8 mouse cellular contexts compared by ENCODE assay signal in the genomic region with DNA sequence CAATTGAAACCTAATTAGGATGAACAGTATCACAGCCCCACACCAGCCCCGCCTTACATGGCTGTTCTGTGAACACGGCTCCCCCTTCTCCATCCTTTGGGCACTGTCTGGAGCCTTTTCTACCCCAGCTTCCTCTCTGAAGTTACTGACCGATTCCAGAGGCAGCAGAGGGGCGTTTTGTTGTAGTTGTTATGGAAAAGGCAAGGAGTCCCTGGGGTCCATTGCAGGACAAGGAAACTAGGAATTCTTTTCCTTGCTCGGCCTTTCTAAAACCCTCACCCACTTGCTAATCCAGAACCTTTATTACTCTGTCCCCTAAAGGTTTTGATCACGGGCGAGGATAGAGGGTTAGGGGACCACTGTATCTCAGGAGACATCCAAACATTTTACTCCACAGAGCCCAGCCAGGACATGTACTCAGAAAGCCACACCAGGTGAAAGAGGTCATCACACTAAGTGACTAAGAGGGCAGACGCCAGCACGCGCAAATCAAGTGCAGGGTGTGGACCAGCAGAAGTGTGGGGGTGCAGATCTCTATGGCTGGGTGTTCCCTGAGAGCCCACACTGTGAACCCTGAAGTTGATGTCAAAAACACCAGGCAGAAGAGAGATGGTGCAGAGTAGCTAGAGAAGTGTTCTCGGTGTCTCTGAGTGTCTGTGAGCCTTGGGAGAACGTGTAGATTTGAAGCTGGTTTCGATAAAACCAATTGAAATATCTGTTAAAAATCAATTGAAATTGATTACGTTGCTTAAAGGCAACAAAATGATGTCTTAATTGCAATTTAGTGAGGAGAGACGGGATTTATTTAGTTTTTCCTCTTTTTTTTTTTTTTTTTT. TPM values are rescaled to one million over a fixed set of nuclear protein-coding genes. Genes with fewer than 3 reads are reported as not detected.
DNase-seq lines count a peak whose midpoint lies in the region; ATAC-seq lines count a peak whose summit lies in the region.

No protein-coding gene starts in this region.

- no peak for DNase-seq in kidney, adult 8-10 months
- DNase-seq in gastrocnemius, postnatal 25 days = peak; percentile 13
- DNase-seq in limb, embryonic 11.5 days (ENCODE audit: low spot score) = peak; percentile 44

- H3K4me1 ChIP-seq in kidney, embryonic 15.5 days = peaks cover 19% of the 10 kb centered on the region
- H3K4me1 ChIP-seq in brown adipose tissue, adult 24 weeks (ENCODE audit: control insufficient read depth, insufficient read depth, insufficient read length, low read length) = 0 out of 2 replicates have a peak, but pooled peaks cover 3% of the 10 kb centered on the region
- H3K4me1 ChIP-seq in limb, embryonic 11.5 days (ENCODE audit: control insufficient read depth, insufficient read depth, low read length) = no peaks in the 10 kb centered on the region
- H3K4me1 ChIP-seq in midbrain, embryonic 12.5 days = peaks cover 12% of the 10 kb centered on the region

- H3K36me3 ChIP-seq in kidney, embryonic 15.5 days = no peaks in the 10 kb centered on the region
- H3K36me3 ChIP-seq in limb, embryonic 11.5 days (ENCODE audit: control insufficient read depth, insufficient read depth, low read length) = no peaks in the 10 kb centered on the region
- no peaks in the 10 kb centered on the region for H3K36me3 ChIP-seq in midbrain, embryonic 12.5 days

- peak overlapping the region; percentile 37; the same call in 1 of the 2 replicates for H3K27ac ChIP-seq in kidney, embryonic 15.5 days
- no peak overlapping the region for H3K27ac ChIP-seq in brown adipose tissue, adult 24 weeks (replicated peaks; ENCODE audit: low read depth, low read length)
- H3K27ac ChIP-seq in limb, embryonic 11.5 days (replicated peaks; ENCODE audit: low read depth, low read length) = no peak overlapping the region
- no peak overlapping the region for H3K27ac ChIP-seq in midbrain, embryonic 12.5 days (replicated peaks)

- H3K9me3 ChIP-seq in kidney, embryonic 15.5 days (replicated peaks) = no peaks in the 10 kb centered on the region
- no peaks in the 10 kb centered on the region for H3K9me3 ChIP-seq in limb, embryonic 11.5 days (ENCODE audit: control insufficient read depth, low read length)
- H3K9me3 ChIP-seq in midbrain, embryonic 12.5 days = no peaks in the 10 kb centered on the region

- WGBS in kidney, embryonic 15.5 days = 15% methylated on average over 15 of the region's 15 CpGs
- WGBS in limb, embryonic 11.5 days = 13% methylated on average over 15 of the region's 15 CpGs
- WGBS in midbrain, embryonic 12.5 days = 12% methylated on average over 15 of the region's 15 CpGs

- H3K4me3 ChIP-seq in kidney, embryonic 15.5 days (replicated peaks) = peak overlapping the region; percentile 68
- H3K4me3 ChIP-seq in brown adipose tissue, adult 24 weeks (ENCODE audit: insufficient read depth, low read depth, low read length) = peak overlapping the region; percentile 56
- peak overlapping the region; percentile 55 for H3K4me3 ChIP-seq in limb, embryonic 11.5 days (ENCODE audit: low read depth, low read length)
- peak overlapping the region; percentile 61 for H3K4me3 ChIP-seq in midbrain, embryonic 12.5 days

- no peak for ATAC-seq in kidney, embryonic 15.5 days (replicated peaks; ENCODE audit: low FRiP score)
- no peak for ATAC-seq in limb, embryonic 11.5 days (ENCODE audit: insufficient number of reproducible peaks, low FRiP score, low TSS enrichment, low read depth)
- no peak for ATAC-seq in midbrain, embryonic 12.5 days (ENCODE audit: low FRiP score, low read depth)
- no peak for ATAC-seq in activated CD4-positive, CD25-positive, alpha-beta regulatory T cell, adult 4 months
- ATAC-seq in frontal cortex, adult (ENCODE audit: low TSS enrichment) = no peak

- H3K27me3 ChIP-seq in kidney, embryonic 15.5 days = no peaks in the 10 kb centered on the region
- H3K27me3 ChIP-seq in limb, embryonic 11.5 days (ENCODE audit: control insufficient read depth, insufficient read depth, low read length) = no peaks in the 10 kb centered on the region
- no peaks in the 10 kb centered on the region for H3K27me3 ChIP-seq in midbrain, embryonic 12.5 days

- H3K9ac ChIP-seq in kidney, embryonic 15.5 days = peak overlapping the region; percentile 36
- no peak overlapping the region for H3K9ac ChIP-seq in limb, embryonic 11.5 days (ENCODE audit: low read length)
- peak overlapping the region; percentile 43 for H3K9ac ChIP-seq in midbrain, embryonic 12.5 days (replicated peaks)

- H3K4me2 ChIP-seq in kidney, embryonic 15.5 days = peak overlapping the region; percentile 65
- peak overlapping the region; percentile 48 for H3K4me2 ChIP-seq in limb, embryonic 11.5 days (ENCODE audit: low read depth, severe bottlenecking)
- peak overlapping the region; percentile 56 for H3K4me2 ChIP-seq in midbrain, embryonic 12.5 days (replicated peaks)

RNA-seq across cellular contexts. Expression of a gene that starts 9.1 kb away (rescaled TPM):
- polyA plus RNA-seq in kidney, embryonic 15.5 days (2015; fragmentation: Nextera tagmentation; extraction: Ambion mirVana) = 0.17 and 0.22 TPM in 2 replicates
- polyA plus RNA-seq in brown adipose tissue, adult 24 weeks (2012; ENCODE audit: insufficient read depth, insufficient read length, missing spikeins) = not detected in 2 replicates
- not detected for total RNA-seq in gastrocnemius, postnatal 25 days (2021)
- not detected in 2 replicates for polyA plus RNA-seq in limb, embryonic 11.5 days (2014; fragmentation: Nextera tagmentation; extraction: Ambion mirVana)
- not detected in 2 replicates for polyA plus RNA-seq in midbrain, embryonic 12.5 days (2016; fragmentation: Nextera tagmentation; extraction: Ambion mirVana)
- polyA plus RNA-seq in activated CD4-positive, CD25-positive, alpha-beta regulatory T cell, adult 4 months (2017; shearing (Covaris generic)) = 1 to 10 TPM; 1.5 to 3.8 TPM

RNA-seq across cellular contexts. Expression of a gene that starts 28.0 kb away (rescaled TPM):
- not detected in 2 replicates for polyA plus RNA-seq in kidney, embryonic 15.5 days (2015; fragmentation: Nextera tagmentation; extraction: Ambion mirVana)
- not detected in 2 replicates for polyA plus RNA-seq in brown adipose tissue, adult 24 weeks (2012; ENCODE audit: insufficient read depth, insufficient read length, missing spikeins)
- not detected for total RNA-seq in gastrocnemius, postnatal 25 days (2021)
- not detected in 2 replicates for polyA plus RNA-seq in limb, embryonic 11.5 days (2014; fragmentation: Nextera tagmentation; extraction: Ambion mirVana)
- polyA plus RNA-seq in midbrain, embryonic 12.5 days (2016; fragmentation: Nextera tagmentation; extraction: Ambion mirVana) = not detected in 2 replicates
- not detected for polyA plus RNA-seq in activated CD4-positive, CD25-positive, alpha-beta regulatory T cell, adult 4 months (2017; shearing (Covaris generic))

RNA-seq across cellular contexts. Expression of a gene that starts 28.0 kb away (rescaled TPM):
- 0.09 TPM in 1 of 2 replicates, not detected in the other for polyA plus RNA-seq in kidney, embryonic 15.5 days (2015; fragmentation: Nextera tagmentation; extraction: Ambion mirVana)
- 1.2 TPM in 1 of 2 replicates, not detected in the other for polyA plus RNA-seq in brown adipose tissue, adult 24 weeks (2012; ENCODE audit: insufficient read depth, insufficient read length, missing spikeins)
- total RNA-seq in gastrocnemius, postnatal 25 days (2021) = not detected
- polyA plus RNA-seq in limb, embryonic 11.5 days (2014; fragmentation: Nextera tagmentation; extraction: Ambion mirVana) = not detected in 2 replicates
- not detected in 2 replicates for polyA plus RNA-seq in midbrain, embryonic 12.5 days (2016; fragmentation: Nextera tagmentation; extraction: Ambion mirVana)
- not detected for polyA plus RNA-seq in activated CD4-positive, CD25-positive, alpha-beta regulatory T cell, adult 4 months (2017; shearing (Covaris generic))

Comparison
In these comparisons a context has a peak if more than half of its experiments do, and no peak if none do; other contexts are left out.
1. DNase-seq: peak in gastrocnemius, postnatal 25 days (single experiment) and limb, embryonic 11.5 days (single experiment); none in kidney, adult 8-10 months (0 of 2).
2. Peak in every context shown above with its lines, with median percentiles within 50 percentile points of each other: H3K4me2 ChIP-seq and H3K4me3 ChIP-seq.